Mouse (Mus musculus) CD4-positive helper T cell, adult 2 months (primary cell): ENCODE results near the gene Grin1.

Source experiments
- DNase-seq: peaks from one replicate; pipeline ENCODE4 v3.0.0-alpha.2; 2012; ENCODE audit warnings: low read depth, missing footprints, low spot score

Gene Grin1

DNA sequence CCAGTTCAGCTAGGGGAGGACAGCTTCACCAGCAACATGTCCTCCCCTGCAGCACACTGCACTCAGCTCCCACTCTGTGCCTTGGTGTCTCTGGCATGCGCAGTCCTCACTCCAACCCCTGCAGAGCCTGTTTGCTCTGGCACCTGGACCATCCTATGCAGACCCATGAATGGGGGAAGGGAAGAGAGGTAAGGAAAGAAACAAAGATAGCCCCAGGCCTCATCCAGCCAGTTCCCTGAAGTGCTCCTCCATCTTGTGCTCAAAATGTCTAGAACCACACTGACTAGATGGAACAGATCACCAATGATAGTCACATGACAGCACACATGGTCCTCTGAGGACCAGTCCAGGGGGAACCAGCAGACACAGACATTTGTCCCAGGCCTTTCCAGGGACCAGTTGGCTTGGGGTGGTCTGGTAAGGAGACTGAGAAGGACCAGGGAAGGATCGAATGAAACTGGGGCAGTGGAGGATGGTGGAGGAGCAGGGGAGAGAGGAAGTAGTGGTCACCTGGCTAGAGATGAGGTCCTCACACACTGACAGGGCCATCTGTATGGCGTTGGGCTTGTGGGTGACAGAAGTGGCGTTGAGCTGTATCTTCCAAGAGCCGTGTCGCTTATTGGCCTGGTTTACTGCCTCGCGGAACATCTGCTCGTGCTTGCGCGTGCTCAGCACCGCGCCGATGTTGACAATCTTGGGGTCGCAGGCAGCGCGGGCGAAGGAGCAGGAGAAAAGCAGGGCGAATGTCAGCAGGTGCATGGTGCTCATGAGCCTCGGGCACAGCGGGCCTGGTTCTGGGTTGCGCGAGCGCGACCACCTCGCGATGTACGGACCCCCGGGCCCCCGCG lies 644 bp downstream of the Grin1 start:
- DNase-seq, result no peak

DNA sequence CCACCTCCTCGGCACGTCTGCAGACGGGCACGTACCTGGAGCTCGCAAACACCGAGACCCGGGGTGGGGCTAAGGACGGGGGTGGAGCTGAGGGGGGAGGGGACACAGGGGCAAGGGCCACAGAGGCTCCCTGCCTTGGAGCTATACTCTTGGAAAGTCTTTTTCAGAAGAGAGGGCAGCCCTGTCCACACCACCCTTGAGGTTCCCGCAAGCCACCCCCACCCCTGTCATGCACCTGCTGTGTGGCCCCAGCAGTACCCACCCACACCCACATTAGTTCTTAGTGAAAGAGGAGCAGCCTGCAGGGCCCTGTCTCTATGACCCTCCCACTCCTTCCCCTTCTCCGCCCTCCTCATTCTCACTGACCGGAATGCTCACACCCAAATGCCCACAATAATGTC lies 7.5 kb downstream of the Grin1 start:
- DNase-seq, result no peak

DNA sequence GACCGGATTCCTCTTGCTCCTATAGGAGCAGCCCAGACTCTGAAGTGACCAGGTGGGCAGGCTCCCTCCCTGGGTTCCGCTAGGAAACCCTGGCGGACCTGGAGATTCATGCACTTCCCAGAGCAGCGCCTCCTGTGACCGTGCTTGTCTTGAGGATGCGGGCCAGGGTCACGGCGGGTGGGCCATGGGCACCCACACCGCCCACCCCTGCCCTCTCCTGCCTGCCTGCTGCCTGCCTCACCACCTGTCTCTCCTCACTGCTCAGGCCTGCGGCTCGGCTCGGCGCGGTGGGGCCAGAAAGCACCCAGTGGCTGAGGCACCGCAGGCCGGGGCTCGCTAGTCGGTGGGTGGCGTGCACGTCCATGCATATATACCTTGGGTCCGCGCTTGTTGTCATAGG lies 8.0 kb downstream of the Grin1 start:
- no peak for DNase-seq

DNA sequence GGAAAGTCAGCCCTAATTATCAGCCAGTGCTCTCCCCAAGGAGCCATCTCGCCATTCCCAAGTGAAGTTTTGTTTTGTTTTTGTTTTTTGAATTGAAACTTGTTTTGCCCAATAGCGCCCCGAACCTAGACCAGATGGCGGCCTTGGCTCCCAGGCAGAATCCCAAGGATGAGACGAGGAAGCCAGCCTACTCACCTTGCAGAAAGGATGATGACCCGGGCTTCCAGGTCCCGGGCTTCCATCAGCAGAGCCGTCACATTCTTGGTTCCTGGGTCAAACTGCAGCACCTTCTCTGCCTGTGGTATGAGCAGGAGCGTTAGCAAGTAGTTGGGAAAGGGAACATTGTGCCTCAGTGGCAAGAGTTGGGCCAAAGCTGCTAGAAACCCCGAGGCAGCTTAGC lies 8.8 kb downstream of the Grin1 start:
- DNase-seq, result no peak

DNA sequence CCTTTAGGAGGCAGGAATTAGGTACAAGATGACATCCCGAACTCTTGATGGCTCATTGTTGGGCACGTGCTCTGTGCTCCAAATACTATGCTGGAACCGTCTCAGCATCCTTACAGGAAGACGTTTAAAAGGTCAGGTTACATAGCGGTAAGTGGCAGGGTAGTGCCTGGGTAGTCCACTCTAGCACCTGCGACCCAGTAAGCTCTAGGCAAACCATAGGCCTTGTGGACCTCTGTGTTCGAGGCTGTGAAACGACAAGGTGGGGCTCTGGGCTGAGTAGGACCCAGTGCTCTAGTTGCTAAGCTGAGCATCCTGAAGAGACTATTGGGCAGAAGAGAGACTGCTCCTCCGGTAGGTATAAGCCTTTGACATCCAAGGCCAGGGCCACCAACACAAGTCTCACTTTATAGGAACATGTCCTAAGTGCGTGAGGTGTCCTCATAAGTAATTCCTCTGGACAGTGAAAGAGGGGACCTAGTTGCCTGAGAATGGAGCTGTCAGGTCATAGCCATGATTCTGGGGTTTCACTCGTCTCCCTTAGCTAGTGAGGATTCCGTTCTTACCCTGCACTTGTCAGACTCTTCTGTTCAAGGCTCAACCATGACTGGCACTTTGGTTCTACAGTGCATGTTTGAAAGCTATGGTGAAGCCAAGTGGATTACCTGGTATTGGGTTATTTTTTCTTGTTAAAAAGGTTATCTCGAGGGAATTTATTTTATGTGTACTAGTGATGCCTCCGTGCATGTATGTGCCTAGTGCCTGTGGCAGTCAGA lies 13.2 kb downstream of the Grin1 start:
- DNase-seq, result no peak

DNA sequence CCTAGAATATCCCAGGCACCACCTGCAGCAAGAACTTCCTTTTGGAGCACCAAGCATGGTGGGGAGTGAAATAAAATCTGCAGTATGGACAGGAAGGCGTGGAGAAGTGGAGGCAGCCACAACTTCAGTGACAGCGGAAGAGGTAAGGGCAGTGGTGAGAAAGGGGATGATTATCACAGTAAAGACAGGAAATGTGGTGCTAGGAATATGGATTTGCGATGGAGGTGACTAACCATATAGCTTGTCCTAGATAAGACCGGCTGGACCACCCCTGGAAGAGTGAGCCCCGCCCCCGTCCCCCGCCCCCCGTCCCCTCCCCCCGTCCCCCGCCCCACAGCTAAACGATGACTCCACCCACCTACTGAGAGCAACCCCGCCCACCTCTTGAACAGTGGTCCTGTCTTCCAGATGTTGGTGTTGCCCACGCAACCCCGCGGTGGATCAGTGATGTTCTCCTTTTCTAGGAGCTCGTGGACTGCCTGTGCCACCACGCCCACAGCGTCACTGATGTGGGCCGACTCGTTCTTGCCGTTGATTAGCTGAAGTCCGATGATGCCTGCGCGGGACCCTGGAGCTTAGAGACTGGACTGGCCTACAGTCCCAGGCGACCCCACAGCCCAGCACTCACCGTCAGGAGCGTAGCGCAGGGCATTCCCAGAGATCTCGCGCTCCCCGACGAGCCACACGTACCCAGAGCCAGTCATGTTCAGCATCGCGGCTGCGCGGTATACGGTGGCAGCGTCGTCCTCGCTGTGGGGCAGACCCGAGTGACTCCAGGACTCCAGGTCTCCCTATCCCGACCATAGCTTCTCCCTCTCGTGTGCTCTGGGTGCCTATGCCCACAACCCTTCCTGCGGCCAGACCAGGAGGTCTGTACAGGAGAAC lies 14.1 kb downstream of the Grin1 start:
- DNase-seq, result peak; percentile 54

DNA sequence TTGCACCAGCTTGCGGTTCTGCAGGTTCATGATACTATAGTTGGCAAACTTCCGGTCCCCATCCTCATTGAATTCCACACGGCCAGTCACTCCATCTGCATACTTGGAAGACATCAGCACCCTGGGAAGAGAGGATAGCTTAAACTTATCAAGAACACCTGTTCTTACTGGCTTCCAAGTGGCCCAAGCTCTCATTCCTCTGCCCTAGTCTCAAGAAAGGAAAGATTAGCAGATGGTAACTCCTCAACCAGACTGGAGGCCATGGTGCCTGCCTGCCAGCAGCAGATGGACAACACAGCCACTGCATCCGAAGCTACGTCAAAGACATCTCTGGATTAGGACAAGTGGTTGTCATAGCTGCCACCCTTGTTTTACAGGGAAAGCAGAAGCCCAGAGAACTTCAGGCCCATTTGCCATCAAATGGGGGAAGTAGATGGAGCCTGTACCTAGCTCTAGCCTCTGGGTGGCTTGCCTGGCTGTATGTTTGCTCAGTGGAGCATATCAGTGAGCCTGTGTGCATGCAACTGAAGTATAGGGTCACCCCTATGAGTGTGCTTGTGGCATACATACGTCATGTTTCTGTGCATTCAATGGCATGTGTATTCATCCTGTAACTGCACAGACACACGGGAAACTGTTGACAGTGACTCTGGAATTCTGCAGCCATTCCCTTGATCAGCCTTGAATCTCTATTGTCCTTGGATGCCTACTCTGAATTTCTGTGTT lies 14.9 kb downstream of the Grin1 start:
- no peak for DNase-seq

DNA sequence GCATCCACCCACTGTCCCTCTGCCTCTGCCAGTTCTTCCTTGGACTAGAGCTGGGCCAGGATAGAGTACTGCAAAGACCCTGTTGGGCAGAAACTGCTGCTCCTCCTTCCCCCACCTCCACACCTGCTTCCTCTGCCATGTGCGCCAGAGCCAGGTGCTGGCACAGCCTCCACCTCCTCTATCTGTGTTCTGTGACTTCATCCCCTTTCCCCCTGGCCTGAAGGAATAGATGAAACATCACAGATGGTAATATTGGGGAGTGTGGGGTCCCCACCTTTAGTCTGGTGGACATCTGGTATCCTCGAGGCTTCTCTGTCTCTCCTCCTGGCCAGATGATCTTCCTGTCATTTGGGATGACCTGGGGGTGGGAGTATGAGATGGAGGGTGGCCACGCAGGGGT lies 15.5 kb downstream of the Grin1 start:
- DNase-seq, result no peak

DNA sequence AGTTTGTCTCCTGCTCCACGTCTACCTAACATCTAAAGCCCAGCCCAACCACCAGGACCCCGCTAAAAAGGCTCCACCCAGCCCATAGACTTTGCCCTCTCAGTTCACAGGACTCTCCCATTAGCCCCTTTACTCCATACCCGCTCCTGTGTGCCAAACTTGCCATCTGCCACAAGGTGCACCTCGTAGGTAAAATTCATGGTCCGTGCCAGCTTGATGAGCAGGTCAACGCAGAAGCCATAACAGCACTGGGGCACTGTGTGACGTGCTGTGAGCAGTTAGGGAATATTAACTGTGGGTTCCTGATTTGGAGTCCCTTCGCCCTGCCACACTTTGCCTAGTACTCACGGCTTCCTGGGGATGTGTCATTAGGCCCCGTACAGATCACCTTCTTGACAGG lies 20.9 kb downstream of the Grin1 start:
- DNase-seq, result no peak

DNA sequence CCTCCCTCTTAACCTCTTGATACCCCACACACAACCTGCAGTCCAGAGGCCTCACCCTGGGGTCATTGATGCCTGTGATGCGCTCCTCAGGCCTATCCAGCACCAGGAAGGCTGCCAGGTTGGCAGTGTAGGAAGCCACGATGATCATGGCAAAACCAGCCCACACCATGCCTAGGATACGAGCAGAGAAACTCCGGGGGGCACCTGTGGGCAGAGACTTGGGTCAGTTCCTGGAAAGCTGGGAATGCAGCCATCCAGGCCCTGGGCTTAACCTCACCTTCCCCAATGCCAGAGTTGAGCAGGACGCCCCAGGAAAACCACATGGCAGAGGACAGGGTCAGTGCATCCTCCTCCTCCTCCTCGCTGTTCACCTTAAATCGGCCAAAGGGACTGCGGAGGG lies 21.9 kb downstream of the Grin1 start:
- no peak for DNase-seq

DNA sequence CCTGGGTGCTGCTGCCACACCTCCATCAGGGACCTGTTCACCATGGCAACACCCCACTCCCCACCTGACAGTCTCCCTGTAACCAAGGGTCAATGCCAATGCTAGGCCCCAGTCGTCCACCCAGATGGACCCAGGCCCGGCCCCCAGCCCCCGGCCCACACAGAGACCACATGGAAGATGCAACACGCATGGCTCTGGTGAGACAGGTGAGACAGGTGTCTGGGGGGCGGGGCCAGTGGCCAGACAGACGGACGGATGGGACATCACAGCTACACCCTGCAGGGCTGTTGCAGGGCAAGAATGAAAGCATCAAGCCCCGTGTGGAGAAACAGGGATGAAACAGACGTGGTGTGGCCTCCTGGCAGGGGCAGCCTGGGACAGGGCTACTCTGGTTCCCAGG lies 25.3 kb downstream of the Grin1 start:
- DNase-seq, result no peak

DNA sequence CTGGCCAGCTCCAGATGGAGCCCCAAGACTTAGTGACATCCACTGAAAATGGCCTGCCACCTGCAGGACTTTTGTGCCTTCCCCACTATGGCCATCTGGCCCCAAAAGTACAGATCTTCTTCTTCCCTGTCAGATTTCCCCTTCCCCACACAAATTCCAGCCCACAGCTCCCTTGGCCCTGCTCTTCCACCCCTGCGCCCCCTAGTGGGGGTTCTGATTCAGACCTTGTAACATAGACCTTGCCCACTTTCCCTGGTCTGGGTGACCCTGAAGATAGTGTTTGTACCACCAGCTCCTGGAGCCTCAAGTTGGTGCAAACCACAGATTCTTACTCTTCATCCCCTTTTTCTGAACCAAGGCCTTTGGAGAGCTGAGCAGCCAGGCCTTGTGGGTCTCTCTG lies 26.1 kb downstream of the Grin1 start:
- peak; percentile 57 for DNase-seq

DNA sequence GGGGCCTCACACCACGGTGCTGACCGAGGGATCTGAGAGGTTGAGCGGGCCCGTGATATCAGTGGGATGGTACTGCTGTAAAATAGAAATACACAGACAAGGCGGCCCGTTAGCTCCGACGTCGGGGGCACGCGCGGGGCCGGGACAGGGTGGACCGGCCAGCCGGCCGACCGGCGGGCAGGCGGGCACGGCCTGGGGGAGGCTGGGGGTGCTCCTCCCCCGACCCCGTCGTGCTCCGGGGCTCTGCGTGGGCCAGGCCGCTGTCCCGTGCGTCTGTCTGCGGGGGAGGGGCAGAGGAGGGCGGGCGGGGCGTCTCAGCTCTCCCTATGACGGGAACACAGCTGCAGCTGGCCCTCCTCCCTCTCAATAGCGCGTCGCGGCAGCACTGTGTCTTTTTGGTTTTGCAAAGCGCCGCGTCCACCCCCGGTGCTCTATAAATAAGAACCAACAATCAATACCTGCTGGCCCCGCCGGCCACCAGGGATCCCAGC lies 26.9 kb downstream of the Grin1 start:
- no peak for DNase-seq

DNA sequence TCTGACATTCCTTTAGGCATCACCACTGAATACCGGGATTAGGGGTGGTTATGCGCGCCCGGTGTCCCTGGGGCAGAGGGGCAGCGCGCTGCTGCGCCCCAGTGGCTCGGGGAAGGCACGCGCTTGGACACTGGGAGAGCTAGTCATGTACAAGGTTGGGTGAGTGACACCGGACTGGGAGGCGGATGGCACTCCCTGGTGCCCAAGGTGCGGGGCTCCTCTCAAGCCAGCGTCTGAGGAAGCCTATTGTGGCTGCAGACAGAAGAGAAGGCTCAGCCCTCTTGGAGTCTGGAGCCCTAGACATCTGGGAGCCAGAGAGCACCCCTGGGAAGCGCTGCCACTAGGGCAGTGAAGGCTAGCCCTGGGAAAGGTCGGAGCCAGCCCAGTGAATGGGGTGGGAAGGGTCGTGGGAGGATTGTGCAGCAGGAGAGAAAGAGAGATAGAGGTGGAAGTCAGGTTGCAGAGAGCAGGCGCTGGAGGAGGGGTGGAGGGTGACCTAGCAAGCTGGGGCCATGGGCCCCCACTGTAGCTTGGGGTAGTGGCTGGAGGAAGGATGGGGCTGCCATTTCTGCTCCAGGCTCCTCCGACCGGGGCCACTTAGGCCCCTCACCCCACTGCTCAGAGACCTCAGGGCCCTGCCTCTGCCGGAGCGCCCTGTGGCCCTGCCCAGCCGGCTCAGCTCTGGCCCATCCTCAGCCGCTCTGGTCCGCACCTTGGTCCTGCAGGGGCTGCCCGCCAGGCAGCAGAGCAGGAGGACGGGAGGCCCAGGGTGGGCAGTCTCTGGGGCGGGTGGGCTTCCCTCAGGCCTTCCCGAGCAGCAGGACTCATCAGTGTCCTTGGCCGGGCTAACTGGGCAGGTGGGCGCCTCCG lies 27.6 kb downstream of the Grin1 start:
- no peak for DNase-seq

DNA sequence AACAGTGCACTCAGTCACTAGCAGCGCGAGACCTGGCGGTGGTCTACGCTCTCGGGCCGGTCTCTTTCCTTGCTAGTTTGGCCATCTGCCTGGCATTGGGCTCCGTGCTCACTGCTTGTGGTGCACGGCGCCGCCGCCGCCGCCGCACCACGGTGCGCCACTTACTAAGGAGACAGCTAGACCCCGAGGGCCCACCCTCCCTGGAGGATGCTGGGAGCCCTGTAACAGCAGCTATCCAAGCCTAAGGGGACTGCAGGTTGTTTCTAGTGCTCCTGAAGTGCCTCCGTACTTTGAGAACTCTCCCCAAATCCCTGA lies 28.2 kb downstream of the Grin1 start:
- no peak for DNase-seq

DNA sequence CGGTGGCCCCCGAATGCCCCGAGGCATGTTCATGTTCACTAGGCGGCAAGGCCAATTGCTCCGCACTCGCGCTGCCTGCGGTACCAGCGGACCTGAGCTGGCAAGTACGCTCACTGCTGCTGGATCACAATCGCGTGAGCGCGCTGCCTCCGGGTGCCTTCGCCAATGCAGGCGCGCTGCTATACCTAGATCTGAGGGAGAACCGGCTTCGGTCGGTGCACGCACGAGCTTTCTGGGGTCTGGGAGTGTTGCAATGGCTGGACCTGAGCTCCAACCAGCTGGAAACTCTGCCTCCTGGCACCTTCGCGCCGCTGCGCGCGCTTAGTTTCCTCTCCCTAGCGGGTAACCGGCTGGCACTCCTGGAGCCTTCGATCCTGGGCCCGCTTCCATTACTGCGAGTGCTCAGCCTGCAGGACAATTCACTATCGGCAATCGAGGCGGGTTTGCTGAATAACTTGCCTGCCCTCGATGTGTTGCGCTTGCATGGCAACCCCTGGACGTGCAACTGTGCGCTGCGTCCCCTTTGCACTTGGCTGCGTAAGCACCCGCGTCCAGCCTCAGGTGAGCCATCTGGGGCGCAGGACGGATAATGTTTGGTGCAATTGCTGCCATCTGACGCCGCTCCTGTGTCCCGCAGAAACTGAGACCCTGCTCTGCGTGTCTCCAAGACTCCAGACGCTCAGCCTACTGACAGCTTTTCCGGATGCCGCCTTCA lies 28.7 kb downstream of the Grin1 start:
- no peak for DNase-seq

DNA sequence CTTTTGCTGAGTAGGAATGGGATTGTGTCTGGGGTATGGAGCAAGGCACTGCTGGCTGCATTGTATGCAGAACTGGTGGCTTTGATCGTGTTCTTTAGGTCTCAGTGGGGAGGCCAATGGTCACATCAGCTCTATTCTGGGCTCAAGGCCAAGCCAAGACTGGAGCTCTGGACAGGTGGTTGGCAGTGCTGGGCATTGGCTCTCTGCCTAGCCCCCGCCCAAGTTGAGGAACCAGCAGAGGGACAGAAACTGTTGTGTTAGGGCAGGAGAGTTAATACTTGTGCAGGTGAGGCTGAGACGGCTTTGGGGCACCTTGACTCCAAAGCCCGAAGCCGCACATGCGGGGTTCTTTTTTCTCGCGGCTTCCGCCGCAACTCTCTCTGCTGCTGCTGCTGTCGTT lies 29.3 kb downstream of the Grin1 start, which contains the start of gene Lrrc26:
TSS of gene Lrrc26 (plus strand) at position 265 of the 400 bp plus-strand sequence.
- no peak for DNase-seq

DNA sequence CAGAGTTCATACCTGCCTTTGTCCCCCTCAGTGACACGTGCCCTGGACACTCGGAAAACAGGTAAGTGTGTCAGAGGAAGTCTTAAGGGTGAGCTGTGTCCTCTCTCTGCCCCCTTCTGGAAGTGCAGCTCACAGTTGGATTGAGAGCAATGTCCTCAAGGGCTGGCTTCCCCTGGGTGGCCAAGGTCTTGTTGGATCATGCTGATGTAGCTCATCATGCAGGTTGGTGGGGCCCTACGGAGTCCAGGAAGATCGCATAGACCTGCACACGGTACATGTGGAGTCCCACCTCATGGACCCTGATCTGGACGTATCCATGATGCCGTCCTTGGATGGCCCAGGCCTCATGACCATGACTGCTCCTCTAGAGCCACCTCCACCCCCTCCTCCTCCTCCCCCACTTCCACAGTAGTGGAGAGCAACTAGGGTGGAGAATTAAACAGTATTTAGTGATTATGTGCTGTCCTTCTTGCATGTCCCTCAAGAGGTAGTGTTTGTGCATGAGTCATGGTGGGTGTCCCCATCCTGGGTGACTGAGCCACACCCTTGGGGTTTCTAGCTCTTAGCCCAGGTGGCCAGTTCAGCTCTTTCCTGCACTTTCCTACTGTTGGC lies 30.1 kb downstream of the Grin1 start:
- DNase-seq, result no peak

DNA sequence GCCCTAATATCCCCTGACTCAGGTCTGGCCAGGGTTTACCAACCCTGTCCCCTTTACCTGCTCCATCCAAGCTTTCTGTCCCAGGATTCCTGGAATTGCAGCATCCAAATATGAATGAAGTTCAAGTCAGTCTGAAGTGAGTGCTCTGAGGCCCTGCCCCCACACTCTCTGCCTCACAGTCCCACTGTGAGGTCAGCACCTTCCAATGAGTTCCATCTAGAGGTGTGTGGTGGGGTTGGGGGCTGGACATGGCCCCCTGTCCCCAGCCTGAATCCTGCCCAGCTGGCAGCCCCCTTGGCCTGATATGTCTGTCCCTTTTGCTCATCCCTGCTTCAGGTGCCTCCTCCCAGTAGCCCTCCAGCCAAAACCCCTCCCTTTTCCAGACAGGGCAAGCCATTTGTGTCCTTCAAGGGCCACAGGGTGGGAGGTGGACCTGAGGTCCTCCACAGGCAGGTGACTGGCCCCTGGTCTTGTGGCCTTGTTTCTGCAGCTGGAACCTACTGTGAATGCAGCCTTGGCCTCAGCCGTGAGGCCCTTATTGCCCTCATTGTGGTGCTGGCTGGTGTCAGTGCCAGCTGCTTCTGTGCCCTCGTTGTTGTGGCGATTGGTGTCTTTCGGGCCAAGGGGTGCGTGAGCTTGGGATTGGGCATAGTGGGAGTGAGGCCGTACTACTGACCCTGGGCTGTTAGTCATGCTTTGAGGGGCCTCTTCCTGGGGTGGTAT lies 30.9 kb downstream of the Grin1 start, which contains the start of gene Tmem210:
TSS of gene Tmem210 (plus strand) at position 219 of the 723 bp plus-strand sequence.
- no peak for DNase-seq
